Mouse (Mus musculus): Measurements from ENCODE around the gene 5031439G07Rik.
"Not testable (repeated sequence)": the region's sequence is repeated elsewhere in the genome, so short reads cannot be mapped to it uniquely, and the experiment has no call there.

- not testable (repeated sequence) for TF ChIP-seq EP300, CTCF (IDR thresholded peaks at IDR 0.05; ENCODE audit: low read depth)
These were observed 92.1 kb downstream of the 5031439G07Rik start for GRCm38 (mm10) chr15:84896216-84896615.

Measured in heart, postnatal 0 days (tissue).